8 mouse cellular contexts compared by ENCODE assay signal in genomic region chr1:93223972-93224371, GRCm38 (mm10). TPM values are rescaled to one million over a fixed set of nuclear protein-coding genes. Genes with fewer than 3 reads are reported as not detected.
DNase-seq lines count a peak whose midpoint lies in the region; ATAC-seq and TF ChIP-seq lines count a peak whose summit lies in the region.

No protein-coding gene starts in this region.

- intact Hi-C loops in left cerebral cortex, postnatal 25 days (cut with DNase I): no loop called here

- peaks cover 23% of the 10 kb centered on the region for H3K27me3 ChIP-seq in forebrain, embryonic 10.5 days (ENCODE audit: poor library complexity, severe bottlenecking)
- no peaks in the 10 kb centered on the region; the same call in 1 of the 2 replicates for H3K27me3 ChIP-seq in forebrain, embryonic 16.5 days (replicated peaks; ENCODE audit: control insufficient read depth, insufficient read depth, low read length)
- no peaks in the 10 kb centered on the region for H3K27me3 ChIP-seq in testis, adult 2 months (ENCODE audit: control insufficient read depth, insufficient read depth, low read length)
- peaks cover 5% of the 10 kb centered on the region; the same call in 1 of the 2 replicates for H3K27me3 ChIP-seq in intestine, embryonic 14.5 days (replicated peaks; ENCODE audit: control insufficient read depth, insufficient read depth, low read length)

- no peak for ATAC-seq in forebrain, embryonic 16.5 days
- no peak; the same call in 1 of the 2 replicates for ATAC-seq in intestine, embryonic 14.5 days (replicated peaks; ENCODE audit: low FRiP score, low TSS enrichment, low read depth)

- no peak overlapping the region for H3K27ac ChIP-seq in forebrain, embryonic 10.5 days
- no peak overlapping the region for H3K27ac ChIP-seq in forebrain, embryonic 16.5 days (ENCODE audit: low read length)
- H3K27ac ChIP-seq in testis, adult 2 months (ENCODE audit: control insufficient read depth, insufficient read depth, low read depth, low read length): no peak overlapping the region
- H3K27ac ChIP-seq in intestine, embryonic 14.5 days (ENCODE audit: low read depth): no peak overlapping the region

- no peaks in the 10 kb centered on the region for H3K9me3 ChIP-seq in forebrain, embryonic 10.5 days
- no peaks in the 10 kb centered on the region for H3K9me3 ChIP-seq in forebrain, embryonic 16.5 days (ENCODE audit: control insufficient read depth, low read length)
- no peaks in the 10 kb centered on the region for H3K9me3 ChIP-seq in intestine, embryonic 14.5 days (ENCODE audit: control insufficient read depth, low read length)

- TF ChIP-seq POLR2A in testis, adult 2 months (IDR thresholded peaks at IDR 0.05; ENCODE audit: control insufficient read depth, low read depth, low read length): no peak

- H3K9ac ChIP-seq in forebrain, embryonic 16.5 days (replicated peaks; ENCODE audit: low read depth, low read length): no peak overlapping the region
- no peak overlapping the region for H3K9ac ChIP-seq in intestine, embryonic 14.5 days (ENCODE audit: low read length)

- DNase-seq in forebrain, embryonic 10.5 days (ENCODE audit: extremely low spot score, low spot score): peak; percentile 38
- DNase-seq in testis, postnatal 14 days (ENCODE audit: low spot score): no peak
- peak; percentile 82 for DNase-seq in intestine, embryonic 14.5 days (ENCODE audit: low spot score)
- peak; percentile 66 for DNase-seq in lung, postnatal 10 days
- peak; percentile 82 for DNase-seq in testis, postnatal 10 days (ENCODE audit: low spot score)
- no peak for DNase-seq in left cerebral cortex, postnatal 25 days (ENCODE audit: low spot score in 2 of 2)

- peaks cover 36% of the 10 kb centered on the region for H3K4me1 ChIP-seq in forebrain, embryonic 10.5 days
- peaks cover 5% of the 10 kb centered on the region; the same call in 1 of the 2 replicates for H3K4me1 ChIP-seq in forebrain, embryonic 16.5 days (replicated peaks; ENCODE audit: control insufficient read depth, insufficient read depth, low read length)
- H3K4me1 ChIP-seq in testis, adult 2 months (ENCODE audit: control insufficient read depth, insufficient read depth, low read length): peaks cover 8% of the 10 kb centered on the region; the same call in 1 of the 2 replicates
- 0 out of 2 replicates have a peak, but pooled peaks cover 2% of the 10 kb centered on the region for H3K4me1 ChIP-seq in intestine, embryonic 14.5 days (replicated peaks; ENCODE audit: control insufficient read depth, insufficient read depth, low read length)

- no peak overlapping the region for H3K4me2 ChIP-seq in forebrain, embryonic 16.5 days (ENCODE audit: low read length)
- no peak overlapping the region for H3K4me2 ChIP-seq in intestine, embryonic 14.5 days (ENCODE audit: low read length)

- no peak overlapping the region for H3K4me3 ChIP-seq in forebrain, embryonic 10.5 days
- H3K4me3 ChIP-seq in forebrain, embryonic 16.5 days (replicated peaks; ENCODE audit: low read length): no peak overlapping the region
- no peak overlapping the region for H3K4me3 ChIP-seq in testis, adult 2 months (ENCODE audit: control insufficient read depth, low read depth, low read length)
- H3K4me3 ChIP-seq in intestine, embryonic 14.5 days (ENCODE audit: low read depth, low read length): no peak overlapping the region

- H3K36me3 ChIP-seq in forebrain, embryonic 10.5 days (replicated peaks): no peaks in the 10 kb centered on the region
- no peaks in the 10 kb centered on the region for H3K36me3 ChIP-seq in forebrain, embryonic 16.5 days (ENCODE audit: control insufficient read depth, insufficient read depth)
- H3K36me3 ChIP-seq in testis, adult 2 months (ENCODE audit: control insufficient read depth, insufficient read depth, low read length): no peaks in the 10 kb centered on the region
- H3K36me3 ChIP-seq in intestine, embryonic 14.5 days (ENCODE audit: control insufficient read depth, insufficient read depth, low read length): no peaks in the 10 kb centered on the region

- WGBS in forebrain, embryonic 10.5 days: 5% methylated on average over 18 of the region's 18 CpGs
- WGBS in forebrain, embryonic 16.5 days: 10% methylated on average over 18 of the region's 18 CpGs
- WGBS in intestine, embryonic 14.5 days: 9% methylated on average over 18 of the region's 18 CpGs

- peak; percentile 68; the same call in 1 of the 2 replicates for TF ChIP-seq CTCF in testis, adult 2 months (IDR thresholded peaks at IDR 0.05; ENCODE audit: control insufficient read depth, insufficient read depth, insufficient replicate concordance, low read depth, low read length)

RNA-seq across cellular contexts. Expression of gene Sned1, which starts 11.7 kb away (rescaled TPM):
- polyA plus RNA-seq in forebrain, embryonic 10.5 days (2016; fragmentation: Nextera tagmentation; extraction: Ambion mirVana): 1.1 and 1.9 TPM in 2 replicates
- polyA plus RNA-seq in forebrain, embryonic 16.5 days (2015; fragmentation: Nextera tagmentation; extraction: Ambion mirVana): 4.2 and 5.5 TPM in 2 replicates
- 4.5 and 4.8 TPM in 2 replicates for polyA plus RNA-seq in testis, adult 2 months (2012; rRNA removed)
- polyA plus RNA-seq in intestine, embryonic 14.5 days (2014; fragmentation: Nextera tagmentation; extraction: Ambion mirVana): 4.9 and 5.3 TPM in 2 replicates
- total RNA-seq in left cerebral cortex, postnatal 25 days (2021): 1 to 10 TPM; 6.1 to 6.9 TPM

RNA-seq across cellular contexts. Expression of gene Crocc2, which starts 55.4 kb away (rescaled TPM):
- 0.05 and 0.12 TPM in 2 replicates for polyA plus RNA-seq in forebrain, embryonic 10.5 days (2016; fragmentation: Nextera tagmentation; extraction: Ambion mirVana)
- polyA plus RNA-seq in forebrain, embryonic 16.5 days (2015; fragmentation: Nextera tagmentation; extraction: Ambion mirVana): 0.30 and 0.31 TPM in 2 replicates
- polyA plus RNA-seq in testis, adult 2 months (2012; rRNA removed): 0.06 and 0.08 TPM in 2 replicates
- 0.04 and 0.16 TPM in 2 replicates for polyA plus RNA-seq in intestine, embryonic 14.5 days (2014; fragmentation: Nextera tagmentation; extraction: Ambion mirVana)
- total RNA-seq in left cerebral cortex, postnatal 25 days (2021): under 1 TPM; 0.07 to 0.09 TPM

Comparison
In these comparisons a context has a peak if more than half of its experiments do, and no peak if none do; other contexts are left out.
1. DNase-seq: peak in forebrain, embryonic 10.5 days (single experiment), intestine, embryonic 14.5 days (single experiment), lung, postnatal 10 days (single experiment) and testis, postnatal 10 days (single experiment); none in testis, postnatal 14 days (single experiment) and left cerebral cortex, postnatal 25 days (0 of 2).